Mouse (Mus musculus) kidney, adult 2 months (tissue): ENCODE results near the gene Begain. TPM values are rescaled to one million over a fixed set of nuclear protein-coding genes. Genes with fewer than 3 reads are reported as not detected.
A peak's percentile ranks its signal among the peaks of the same experiment; 100 is the strongest.

Experiments
- DNase-seq: peaks from one replicate; pipeline ENCODE4 v3.0.0; 2021
- H3K27ac ChIP-seq: fragments of 200-500 bp; 2 replicates; pipeline ENCODE4 v1.5.1; 2012; ENCODE audit warnings: low read depth, low read length, control low read depth, inconsistent platforms; ENCODE audit not compliant: insufficient read depth
- H3K27me3 ChIP-seq: fragments of 200-500 bp; replicated peaks from 2 replicates; pipeline ENCODE4 v1.6.1; 2012; ENCODE audit warnings: mild to moderate bottlenecking, moderate library complexity, low read length, inconsistent platforms; ENCODE audit not compliant: control insufficient read depth, insufficient read depth
- H3K36me3 ChIP-seq: fragments of 200-500 bp; 2 replicates; pipeline ENCODE4 v1.6.1; 2012; ENCODE audit warnings: mild to moderate bottlenecking, moderate library complexity, low read length, inconsistent platforms; ENCODE audit not compliant: control insufficient read depth, insufficient read depth
- H3K4me1 ChIP-seq: fragments of 200-500 bp; 2 replicates; pipeline ENCODE4 v1.6.1; 2011; ENCODE audit warnings: low read length; ENCODE audit not compliant: control insufficient read depth, insufficient read depth
- H3K4me3 ChIP-seq: fragments of 200-500 bp; 2 replicates; pipeline ENCODE4 v1.5.1; 2011; ENCODE audit warnings: mild to moderate bottlenecking, low read depth, low read length, control low read depth; ENCODE audit not compliant: insufficient read depth
- CTCF ChIP-seq: fragments of 200-500 bp; conservative IDR thresholded peaks from 2 replicates; pipeline ENCODE4 v1.5.1; 2011; ENCODE audit warnings: low read depth, mild to moderate bottlenecking, control low read depth, low read length, moderate library complexity, mixed read lengths; ENCODE audit not compliant: insufficient read depth, insufficient read length
- POLR2A ChIP-seq: fragments of 200-500 bp; IDR thresholded peaks from one replicate; pipeline ENCODE4 v1.6.1; 2011; ENCODE audit warnings: low read depth, low read length, control low read depth
- WGBS: fragments of 180-500 bp; shearing (Covaris S2); methylation state at CpG from one replicate; pipeline ENCODE4 v1.1.7; 2018; 5-methylcytosine and 5-hydroxymethylcytosine counted together
- polyA plus RNA-seq: library from polyadenylated mRNA; depleted of rRNA; stranded (reverse); fragments of >200 nt; gene quantifications from 2 replicates; pipeline ENCODE4 v1.2.3, GENCODE M21; 2012

Gene Begain
- polyA plus RNA-seq, 1 experiment, result 0.56 TPM

DNA sequence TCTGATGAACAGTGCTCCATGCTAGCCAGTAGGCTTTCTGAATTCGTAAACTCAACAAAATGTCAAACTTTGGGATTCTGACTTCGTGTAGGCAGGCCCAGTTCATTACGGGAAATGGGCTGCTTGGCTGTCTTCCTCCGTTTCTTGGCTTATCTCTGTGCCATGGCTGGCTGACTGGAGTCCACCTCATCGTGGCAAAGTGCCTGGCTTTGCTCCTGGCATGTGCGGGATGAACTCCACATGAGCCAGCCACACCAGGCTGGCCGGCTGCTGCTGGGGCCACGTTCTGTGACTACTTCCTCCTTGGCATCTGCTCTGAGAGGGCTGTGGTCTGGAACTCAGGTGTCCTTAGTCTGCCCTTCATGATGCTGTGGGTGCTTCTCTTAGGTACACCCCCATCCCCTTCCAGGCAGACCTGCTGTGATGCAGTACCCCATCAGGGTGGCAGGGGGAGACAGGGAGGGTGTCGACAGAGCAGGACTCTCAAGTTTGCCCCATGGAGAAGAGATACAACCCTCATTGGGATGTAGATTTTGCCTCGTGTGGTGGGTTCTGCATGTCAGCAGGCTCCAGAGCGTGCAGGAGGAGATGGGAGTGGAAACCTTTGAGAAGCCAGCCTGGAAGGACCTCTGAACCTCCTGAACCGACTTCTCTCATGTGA, 71.9 kb downstream of the Begain start:
- no peak overlapping the region for H3K4me3 ChIP-seq
- no peak for DNase-seq
- H3K27me3 ChIP-seq, result no peaks in the 10 kb centered on the region
- H3K4me1 ChIP-seq, result no peaks in the 10 kb centered on the region
- no peak overlapping the region for H3K27ac ChIP-seq
- TF ChIP-seq CTCF (no peak), POLR2A (no peak)
- 84% methylated on average over 12 of the region's 12 CpGs for WGBS
- no peaks in the 10 kb centered on the region for H3K36me3 ChIP-seq

GRCm38 (mm10) chr12:108994436-108995031, 73.5 kb downstream of the Begain start:
- H3K36me3 ChIP-seq, result no peaks in the 10 kb centered on the region
- no peak overlapping the region for H3K27ac ChIP-seq
- 5% methylated on average over 19 of the region's 19 CpGs for WGBS
- TF ChIP-seq CTCF (no peak), POLR2A (no peak)
- no peaks in the 10 kb centered on the region for H3K4me1 ChIP-seq
- H3K4me3 ChIP-seq, result no peak overlapping the region
- H3K27me3 ChIP-seq, result no peaks in the 10 kb centered on the region
- DNase-seq, result peak; percentile 68

- Histone ChIP-seq H3K27ac (no peak overlapping the region), H3K4me1 (no peaks in the 10 kb centered on the region), H3K4me3 (no peak overlapping the region), H3K27me3 (no peaks in the 10 kb centered on the region), H3K36me3 (no peaks in the 10 kb centered on the region)
- DNase-seq, result no peak
- WGBS, result 65% methylated on average over 2 of the region's 2 CpGs
- TF ChIP-seq POLR2A (no peak), CTCF (no peak)
These were observed 75.0 kb downstream of the Begain start for GRCm38 (mm10) chr12:108993046-108993445.

DNA sequence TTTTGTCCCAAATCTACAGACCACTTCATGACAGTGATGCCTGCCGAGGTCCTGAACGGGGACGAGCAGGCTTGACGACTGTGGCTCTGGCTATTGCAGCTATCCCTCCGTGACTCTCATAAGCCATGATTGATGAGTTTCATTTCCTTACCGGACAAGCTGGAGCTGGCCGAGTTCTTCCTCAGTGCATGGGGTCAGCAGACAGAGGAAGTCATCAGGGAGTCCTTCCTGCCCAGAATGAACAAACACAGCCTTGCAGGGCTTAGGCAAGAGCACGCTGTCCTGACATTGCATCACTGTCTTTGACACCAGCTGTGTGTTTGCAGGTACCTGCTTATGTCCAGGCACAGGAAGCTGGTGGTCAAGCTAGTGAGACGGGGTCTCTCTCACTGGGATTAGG, 77.6 kb downstream of the Begain start:
- Histone ChIP-seq H3K27ac (no peak overlapping the region), H3K27me3 (no peaks in the 10 kb centered on the region), H3K36me3 (no peaks in the 10 kb centered on the region), H3K4me3 (no peak overlapping the region), H3K4me1 (no peaks in the 10 kb centered on the region)
- TF ChIP-seq POLR2A (no peak), CTCF (no peak)
- 44% methylated on average over 9 of the region's 9 CpGs for WGBS
- peak; percentile 44 for DNase-seq

GRCm38 (mm10) chr12:108987448-108987847, 80.6 kb downstream of the Begain start:
- WGBS, result 81% methylated on average over 9 of the region's 9 CpGs
- Histone ChIP-seq H3K4me3 (no peak overlapping the region), H3K4me1 (no peaks in the 10 kb centered on the region), H3K27ac (no peak overlapping the region), H3K36me3 (no peaks in the 10 kb centered on the region), H3K27me3 (no peaks in the 10 kb centered on the region)
- DNase-seq, result no peak
- TF ChIP-seq POLR2A (no peak), CTCF (no peak)

DNA sequence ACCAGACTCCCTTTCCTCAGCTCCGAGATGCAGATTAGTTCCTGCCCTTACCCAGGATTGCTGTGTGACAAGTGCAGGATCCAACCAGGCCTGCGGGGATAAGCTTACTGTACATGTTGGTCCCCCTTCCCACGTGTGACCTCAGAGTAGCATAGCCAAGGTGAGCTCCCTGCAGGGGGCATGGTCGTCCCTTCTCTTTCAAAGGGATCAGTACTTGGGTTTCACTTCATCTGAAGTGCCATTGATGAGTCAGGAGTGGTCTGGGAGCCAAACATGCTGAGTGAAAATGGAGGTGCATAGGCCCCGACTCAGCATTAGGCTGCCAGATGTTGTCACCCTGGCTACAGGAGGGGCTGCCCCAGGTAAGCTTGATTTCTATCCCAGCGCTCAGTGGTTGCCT, 83.0 kb downstream of the Begain start:
- H3K4me1 ChIP-seq, result no peaks in the 10 kb centered on the region
- H3K27me3 ChIP-seq, result no peaks in the 10 kb centered on the region
- H3K27ac ChIP-seq, result no peak overlapping the region
- WGBS, result 81% methylated on average over 6 of the region's 6 CpGs
- no peaks in the 10 kb centered on the region for H3K36me3 ChIP-seq
- H3K4me3 ChIP-seq, result no peak overlapping the region
- DNase-seq, result no peak
- TF ChIP-seq CTCF (no peak), POLR2A (no peak)

GRCm38 (mm10) chr12:108984471-108984870, 83.5 kb downstream of the Begain start:
- H3K27ac ChIP-seq, result no peak overlapping the region
- no peaks in the 10 kb centered on the region for H3K4me1 ChIP-seq
- TF ChIP-seq CTCF (no peak), POLR2A (no peak)
- peak; percentile 53 for DNase-seq
- 64% methylated on average over 8 of the region's 8 CpGs for WGBS
- H3K27me3 ChIP-seq, result no peaks in the 10 kb centered on the region
- H3K36me3 ChIP-seq, result no peaks in the 10 kb centered on the region
- H3K4me3 ChIP-seq, result no peak overlapping the region
